Mouse (Mus musculus) urinary bladder, postnatal 25 days (tissue): Measurements from ENCODE around the gene Csf1.
A peak's percentile ranks its signal among the peaks of the same experiment; 100 is the strongest.

Source experiments
- DNase-seq: peaks from one replicate; pipeline ENCODE4 v3.0.0; 2022; ENCODE audit warnings: low spot score

Gene Csf1

GRCm38 (mm10) chr3:107781304-107781703 lies 21.0 kb upstream of the Csf1 start:
- DNase-seq = no peak

GRCm38 (mm10) chr3:107778016-107778415 lies 17.7 kb upstream of the Csf1 start:
- DNase-seq = no peak

GRCm38 (mm10) chr3:107776295-107776694 lies 16.0 kb upstream of the Csf1 start:
- DNase-seq = no peak

GRCm38 (mm10) chr3:107775736-107776135 lies 15.5 kb upstream of the Csf1 start:
- DNase-seq = no peak

GRCm38 (mm10) chr3:107775056-107775455 lies 14.8 kb upstream of the Csf1 start:
- no peak for DNase-seq

GRCm38 (mm10) chr3:107772860-107773259 lies 12.6 kb upstream of the Csf1 start:
- DNase-seq = no peak

GRCm38 (mm10) chr3:107769692-107770091 lies 9.4 kb upstream of the Csf1 start:
- no peak for DNase-seq

- DNase-seq = no peak
Observed at GRCm38 (mm10) chr3:107768104-107768989, 8.1 kb upstream of the Csf1 start.

GRCm38 (mm10) chr3:107766804-107767203 lies 6.5 kb upstream of the Csf1 start:
- DNase-seq = no peak

GRCm38 (mm10) chr3:107765979-107766378 lies 5.7 kb upstream of the Csf1 start:
- no peak for DNase-seq

GRCm38 (mm10) chr3:107763552-107763951 lies 3.3 kb upstream of the Csf1 start:
- no peak for DNase-seq

- DNase-seq = no peak
Observed at GRCm38 (mm10) chr3:107761446-107761845, 1.2 kb upstream of the Csf1 start.

- no peak for DNase-seq
Observed at GRCm38 (mm10) chr3:107760771-107761170, 502 bp upstream of the Csf1 start.

- DNase-seq = no peak
Observed at GRCm38 (mm10) chr3:107758638-107759037, 1.6 kb downstream of the Csf1 start.

GRCm38 (mm10) chr3:107758176-107758575 lies 2.1 kb downstream of the Csf1 start:
- DNase-seq = no peak

- DNase-seq = no peak
Observed at GRCm38 (mm10) chr3:107757365-107758129, 2.7 kb downstream of the Csf1 start.

- no peak for DNase-seq
Observed at GRCm38 (mm10) chr3:107756481-107756866, 3.8 kb downstream of the Csf1 start.

GRCm38 (mm10) chr3:107755702-107756480 lies 4.4 kb downstream of the Csf1 start:
- no peak for DNase-seq

- DNase-seq = peak; percentile 35
Observed at GRCm38 (mm10) chr3:107754632-107755031, 5.6 kb downstream of the Csf1 start.

GRCm38 (mm10) chr3:107751607-107752006 lies 8.7 kb downstream of the Csf1 start:
- no peak for DNase-seq

- no peak for DNase-seq
Observed at GRCm38 (mm10) chr3:107750775-107751540, 9.3 kb downstream of the Csf1 start.

GRCm38 (mm10) chr3:107749446-107749845 lies 10.8 kb downstream of the Csf1 start:
- no peak for DNase-seq
